Mouse (Mus musculus) skeletal muscle tissue, adult 2 months (tissue): Measurements from ENCODE around the gene Sema4c.

Source experiments
- DNase-seq: peaks from one replicate; pipeline ENCODE4 v3.0.0-alpha.2; 2012; ENCODE audit warnings: low read depth, low spot score

Sema4c gene

GRCm38 (mm10) chr1:36508238-36508637, 49.9 kb downstream of the Sema4c start:
- no peak for DNase-seq

- peak; percentile 62 for DNase-seq
Measured at GRCm38 (mm10) chr1:36501261-36501660, 56.9 kb downstream of the Sema4c start.
